ENCODE assay signal across 16 mouse cellular contexts in genomic region chr6:52262463-52263320, GRCm38 (mm10). TPM values are rescaled to one million over a fixed set of nuclear protein-coding genes. Genes with fewer than 3 reads are reported as not detected.
DNase-seq lines count a peak whose midpoint lies in the region; ATAC-seq and TF ChIP-seq lines count a peak whose summit lies in the region.
"Had no signal": no experiment of that assay in that cellular context is flagged by ENCODE, and none has a peak within 500 bp of the region (broad histone marks: within the 10 kb centered on the region; RNA-seq: fewer than 3 reads in every experiment).

No protein-coding gene starts in this region.

- peaks cover 6% of the 10 kb centered on the region; the same call in 1 of the 2 replicates for H3K4me1 ChIP-seq in heart, postnatal 0 days (ENCODE audit: control insufficient read depth, insufficient read depth)
- H3K4me1 ChIP-seq in heart, embryonic 11.5 days (ENCODE audit: control insufficient read depth, insufficient read depth, low read length), result no peaks in the 10 kb centered on the region; the same call in 1 of the 2 replicates
- H3K4me1 ChIP-seq in lung, postnatal 0 days (ENCODE audit: insufficient read depth, low read depth, low read length), result no peaks in the 10 kb centered on the region
- H3K4me1 ChIP-seq in bone marrow macrophage, adult 2 months (ENCODE audit: control insufficient read depth, insufficient read depth, low read length), result no peaks in the 10 kb centered on the region
- 0 out of 2 replicates have a peak, but pooled peaks cover 9% of the 10 kb centered on the region for H3K4me1 ChIP-seq in limb, embryonic 11.5 days (ENCODE audit: control insufficient read depth, insufficient read depth, low read length)

- 3% methylated on average over 24 of the region's 24 CpGs for WGBS in heart, postnatal 0 days
- WGBS in heart, embryonic 11.5 days (ENCODE audit: insufficient replicate concordance), result 2% methylated on average over 24 of the region's 24 CpGs
- 5% methylated on average over 24 of the region's 24 CpGs for WGBS in lung, postnatal 0 days
- WGBS in limb, embryonic 11.5 days, result under 1% methylated on average over 24 of the region's 24 CpGs

- no peak for TF ChIP-seq EP300 in heart, postnatal 0 days (IDR thresholded peaks at IDR 0.05; ENCODE audit: low read depth)
- no peak for TF ChIP-seq EP300 in lung, postnatal 0 days (IDR thresholded peaks at IDR 0.05)

- H3K9ac ChIP-seq in heart, postnatal 0 days (replicated peaks; ENCODE audit: low read depth, low read length), result no peak overlapping the region
- no peak overlapping the region for H3K9ac ChIP-seq in heart, embryonic 11.5 days (ENCODE audit: low read depth, low read length)
- H3K9ac ChIP-seq in lung, postnatal 0 days (replicated peaks; ENCODE audit: low read depth), result no peak overlapping the region
- H3K9ac ChIP-seq in limb, embryonic 11.5 days (ENCODE audit: low read length), result peak overlapping the region; percentile 93
- H3K9ac ChIP-seq: hindbrain, embryonic 14.5 days had no signal

- no peaks in the 10 kb centered on the region for H3K36me3 ChIP-seq in heart, postnatal 0 days (replicated peaks; ENCODE audit: control insufficient read depth, insufficient read depth, low read length)
- H3K36me3 ChIP-seq in heart, embryonic 11.5 days (ENCODE audit: control insufficient read depth, insufficient read depth, low read length), result no peaks in the 10 kb centered on the region
- no peaks in the 10 kb centered on the region for H3K36me3 ChIP-seq in lung, postnatal 0 days (ENCODE audit: insufficient read depth, low read length)
- no peaks in the 10 kb centered on the region for H3K36me3 ChIP-seq in limb, embryonic 11.5 days (ENCODE audit: control insufficient read depth, insufficient read depth, low read length)
- H3K36me3 ChIP-seq: G1E had no signal

- H3K9me3 ChIP-seq in heart, postnatal 0 days (replicated peaks; ENCODE audit: control insufficient read depth, low read length), result no peaks in the 10 kb centered on the region
- no peaks in the 10 kb centered on the region for H3K9me3 ChIP-seq in heart, embryonic 11.5 days (replicated peaks; ENCODE audit: control insufficient read depth, low read length)
- no peaks in the 10 kb centered on the region for H3K9me3 ChIP-seq in lung, postnatal 0 days (ENCODE audit: low read length)
- H3K9me3 ChIP-seq in limb, embryonic 11.5 days (ENCODE audit: control insufficient read depth, low read length), result no peaks in the 10 kb centered on the region

- no peak overlapping the region for H3K4me2 ChIP-seq in heart, postnatal 0 days (ENCODE audit: low read depth, low read length)
- no peak overlapping the region for H3K4me2 ChIP-seq in heart, embryonic 11.5 days
- H3K4me2 ChIP-seq in lung, postnatal 0 days (replicated peaks; ENCODE audit: low read depth, low read length), result no peak overlapping the region
- peak overlapping the region; percentile 62 for H3K4me2 ChIP-seq in limb, embryonic 11.5 days (ENCODE audit: low read depth, severe bottlenecking)
- H3K4me2 ChIP-seq: hindbrain, embryonic 14.5 days had no signal

- peak overlapping the region; percentile 10; the same call in 1 of the 2 replicates for H3K4me3 ChIP-seq in heart, postnatal 0 days (ENCODE audit: low read depth, low read length)
- H3K4me3 ChIP-seq in heart, embryonic 11.5 days (ENCODE audit: low read depth, low read length), result no peak overlapping the region
- H3K4me3 ChIP-seq in lung, postnatal 0 days (ENCODE audit: low read depth, low read length), result peak overlapping the region; percentile 3; the same call in 1 of the 2 replicates
- H3K4me3 ChIP-seq in bone marrow macrophage, adult 2 months (ENCODE audit: insufficient read depth, low read length), result peak overlapping the region; percentile 21
- H3K4me3 ChIP-seq in limb, embryonic 11.5 days (ENCODE audit: low read depth, low read length), result peak overlapping the region; percentile 69

- no peak overlapping the region for H3K27ac ChIP-seq in heart, postnatal 0 days (ENCODE audit: low read depth)
- no peak overlapping the region for H3K27ac ChIP-seq in heart, embryonic 11.5 days (ENCODE audit: low read depth, low read length)
- H3K27ac ChIP-seq in lung, postnatal 0 days (ENCODE audit: low read length), result no peak overlapping the region
- H3K27ac ChIP-seq in bone marrow macrophage, adult 2 months (ENCODE audit: insufficient read depth, low read depth, low read length), result no peak overlapping the region
- H3K27ac ChIP-seq in limb, embryonic 11.5 days (replicated peaks; ENCODE audit: low read depth, low read length), result peak overlapping the region; percentile 96
- H3K27ac ChIP-seq: hindbrain, embryonic 14.5 days had no signal

- DNase-seq in heart, postnatal 0 days (ENCODE audit: low spot score), result no peak
- no peak for DNase-seq in lung, postnatal 0 days (ENCODE audit: low spot score)
- no peak for DNase-seq in lung, postnatal 14 days
- DNase-seq in limb, embryonic 11.5 days (ENCODE audit: low spot score), result peak; percentile 72
- no peak for DNase-seq in frontal cortex, postnatal 25 days (ENCODE audit: low spot score in 2 of 2)
- DNase-seq: thymus, adult 2 months had no signal

- no peak for ATAC-seq in heart, postnatal 0 days (ENCODE audit: insufficient read depth, low read depth)
- no peak for ATAC-seq in heart, embryonic 11.5 days (replicated peaks; ENCODE audit: insufficient number of reproducible peaks, low FRiP score, low TSS enrichment)
- ATAC-seq in lung, postnatal 0 days, result no peak
- ATAC-seq in limb, embryonic 11.5 days (ENCODE audit: insufficient number of reproducible peaks, low FRiP score, low TSS enrichment, low read depth), result no peak
- no peak for ATAC-seq in frontal cortex, adult (ENCODE audit: low TSS enrichment)
- ATAC-seq: activated CD4-positive, CD25-positive, alpha-beta regulatory T cell, adult 4 months had no signal

- no peak for TF ChIP-seq POLR2A in bone marrow macrophage, adult 2 months (IDR thresholded peaks at IDR 0.05; ENCODE audit: borderline replicate concordance, low read depth, low read length)

- no peak for TF ChIP-seq CTCF in heart, postnatal 0 days (IDR thresholded peaks at IDR 0.05; ENCODE audit: low read depth)
- TF ChIP-seq CTCF in lung, postnatal 0 days (IDR thresholded peaks at IDR 0.05), result no peak
- no peak for TF ChIP-seq CTCF in bone marrow macrophage, adult 2 months (IDR thresholded peaks at IDR 0.05; ENCODE audit: low read depth, low read length)

- peaks cover 96% of the 10 kb centered on the region for H3K27me3 ChIP-seq in heart, postnatal 0 days (ENCODE audit: control insufficient read depth, insufficient read depth, low read length)
- H3K27me3 ChIP-seq in heart, embryonic 11.5 days (ENCODE audit: control insufficient read depth, insufficient read depth, low read length), result peaks cover 94% of the 10 kb centered on the region
- H3K27me3 ChIP-seq in lung, postnatal 0 days (replicated peaks; ENCODE audit: insufficient read depth, low read length), result peaks cover 82% of the 10 kb centered on the region
- H3K27me3 ChIP-seq in limb, embryonic 11.5 days (ENCODE audit: control insufficient read depth, insufficient read depth, low read length), result peaks cover 51% of the 10 kb centered on the region

RNA-seq across cellular contexts. Expression of gene Hoxa13, which starts 2.0 kb away (rescaled TPM):
- not detected in 2 replicates for total RNA-seq in heart, postnatal 0 days (2014; rRNA removed; ENCODE audit: low replicate concordance)
- not detected in 2 replicates for polyA plus RNA-seq in heart, postnatal 0 days (2015; fragmentation: Nextera tagmentation; extraction: Ambion mirVana)
- 0.20 TPM in 1 of 2 replicates, not detected in the other for polyA plus RNA-seq in heart, embryonic 11.5 days (2014; fragmentation: Nextera tagmentation; extraction: Ambion mirVana)
- polyA plus RNA-seq in lung, postnatal 0 days (2015; fragmentation: Nextera tagmentation; extraction: Ambion mirVana), result 0.12 TPM in 1 of 2 replicates, not detected in the other
- not detected in 2 replicates for polyA plus RNA-seq in bone marrow macrophage, adult 2 months (2012; ENCODE audit: insufficient read depth, insufficient read length, missing spikeins)
- 25.1 and 29.7 TPM in 2 replicates for polyA plus RNA-seq in limb, embryonic 11.5 days (2014; fragmentation: Nextera tagmentation; extraction: Ambion mirVana)
- total RNA-seq: G1E; heart, adult 8-10 months; layer of hippocampus, adult 8-10 months; left cerebral cortex, postnatal 25 days had no signal
- polyA plus RNA-seq: activated CD4-positive, CD25-positive, alpha-beta regulatory T cell, adult 4 months; G1E; hindbrain, embryonic 14.5 days; lung, embryonic 16.5 days; thymus, adult 2 months had no signal

RNA-seq across cellular contexts. Expression of gene Hoxa11, which starts 17.1 kb away (rescaled TPM):
- 0.11 TPM in 1 of 2 replicates, not detected in the other for total RNA-seq in heart, postnatal 0 days (2014; rRNA removed; ENCODE audit: low replicate concordance)
- polyA plus RNA-seq in heart, postnatal 0 days (2015; fragmentation: Nextera tagmentation; extraction: Ambion mirVana), result not detected in 2 replicates
- polyA plus RNA-seq in heart, embryonic 11.5 days (2014; fragmentation: Nextera tagmentation; extraction: Ambion mirVana), result not detected in 2 replicates
- polyA plus RNA-seq in lung, postnatal 0 days (2015; fragmentation: Nextera tagmentation; extraction: Ambion mirVana), result not detected in 2 replicates
- 0.25 TPM in 1 of 2 replicates, not detected in the other for polyA plus RNA-seq in bone marrow macrophage, adult 2 months (2012; ENCODE audit: insufficient read depth, insufficient read length, missing spikeins)
- polyA plus RNA-seq in limb, embryonic 11.5 days (2014; fragmentation: Nextera tagmentation; extraction: Ambion mirVana), result 66.3 and 78.0 TPM in 2 replicates
- total RNA-seq: G1E; heart, adult 8-10 months; layer of hippocampus, adult 8-10 months; left cerebral cortex, postnatal 25 days had no signal
- polyA plus RNA-seq: activated CD4-positive, CD25-positive, alpha-beta regulatory T cell, adult 4 months; G1E; hindbrain, embryonic 14.5 days; lung, embryonic 16.5 days; thymus, adult 2 months had no signal

RNA-seq across cellular contexts. Expression of gene Hoxa10, which starts 22.0 kb away (rescaled TPM):
- total RNA-seq in heart, postnatal 0 days (2014; rRNA removed; ENCODE audit: low replicate concordance), result 5.0 TPM in 1 of 2 replicates, not detected in the other
- not detected in 2 replicates for polyA plus RNA-seq in heart, postnatal 0 days (2015; fragmentation: Nextera tagmentation; extraction: Ambion mirVana)
- 0.20 and 0.97 TPM in 2 replicates for polyA plus RNA-seq in heart, embryonic 11.5 days (2014; fragmentation: Nextera tagmentation; extraction: Ambion mirVana)
- not detected in 2 replicates for polyA plus RNA-seq in lung, postnatal 0 days (2015; fragmentation: Nextera tagmentation; extraction: Ambion mirVana)
- 0.54 TPM in 1 of 2 replicates, not detected in the other for polyA plus RNA-seq in bone marrow macrophage, adult 2 months (2012; ENCODE audit: insufficient read depth, insufficient read length, missing spikeins)
- polyA plus RNA-seq in limb, embryonic 11.5 days (2014; fragmentation: Nextera tagmentation; extraction: Ambion mirVana), result 274 and 278 TPM in 2 replicates
- total RNA-seq: heart, adult 8-10 months; layer of hippocampus, adult 8-10 months; left cerebral cortex, postnatal 25 days had no signal
- polyA plus RNA-seq: activated CD4-positive, CD25-positive, alpha-beta regulatory T cell, adult 4 months; G1E; lung, embryonic 16.5 days; thymus, adult 2 months had no signal

RNA-seq across cellular contexts. Expression of gene Hoxa9, which starts 31.8 kb away (rescaled TPM):
- total RNA-seq in heart, postnatal 0 days (2014; rRNA removed; ENCODE audit: low replicate concordance), result 0.19 TPM in 1 of 2 replicates, not detected in the other
- not detected in 2 replicates for polyA plus RNA-seq in heart, postnatal 0 days (2015; fragmentation: Nextera tagmentation; extraction: Ambion mirVana)
- 0.13 and 0.29 TPM in 2 replicates for polyA plus RNA-seq in heart, embryonic 11.5 days (2014; fragmentation: Nextera tagmentation; extraction: Ambion mirVana)
- 0.06 and 0.07 TPM in 2 replicates for polyA plus RNA-seq in lung, postnatal 0 days (2015; fragmentation: Nextera tagmentation; extraction: Ambion mirVana)
- not detected in 2 replicates for polyA plus RNA-seq in bone marrow macrophage, adult 2 months (2012; ENCODE audit: insufficient read depth, insufficient read length, missing spikeins)
- polyA plus RNA-seq in limb, embryonic 11.5 days (2014; fragmentation: Nextera tagmentation; extraction: Ambion mirVana), result 86.7 and 90.5 TPM in 2 replicates
- total RNA-seq: heart, adult 8-10 months; layer of hippocampus, adult 8-10 months; left cerebral cortex, postnatal 25 days had no signal
- polyA plus RNA-seq: G1E had no signal

RNA-seq across cellular contexts. Expression of gene Hoxa7, which starts 41.0 kb away (rescaled TPM):
- total RNA-seq in heart, postnatal 0 days (2014; rRNA removed; ENCODE audit: low replicate concordance), result not detected in 2 replicates
- polyA plus RNA-seq in heart, postnatal 0 days (2015; fragmentation: Nextera tagmentation; extraction: Ambion mirVana), result 0.07 and 0.38 TPM in 2 replicates
- 0.49 TPM in 2 replicates for polyA plus RNA-seq in heart, embryonic 11.5 days (2014; fragmentation: Nextera tagmentation; extraction: Ambion mirVana)
- 7.5 and 8.7 TPM in 2 replicates for polyA plus RNA-seq in lung, postnatal 0 days (2015; fragmentation: Nextera tagmentation; extraction: Ambion mirVana)
- not detected in 2 replicates for polyA plus RNA-seq in bone marrow macrophage, adult 2 months (2012; ENCODE audit: insufficient read depth, insufficient read length, missing spikeins)
- 14.7 and 16.2 TPM in 2 replicates for polyA plus RNA-seq in limb, embryonic 11.5 days (2014; fragmentation: Nextera tagmentation; extraction: Ambion mirVana)
- total RNA-seq: layer of hippocampus, adult 8-10 months; left cerebral cortex, postnatal 25 days had no signal
- polyA plus RNA-seq: activated CD4-positive, CD25-positive, alpha-beta regulatory T cell, adult 4 months had no signal

Comparison
In these comparisons a context has a peak if more than half of its experiments do, and no peak if none do; other contexts are left out.
1. RNA of gene Hoxa13, which starts 2.0 kb away (polyA plus RNA-seq): 25.1 to 29.7 TPM in limb, embryonic 11.5 days; 0.12 TPM in lung, postnatal 0 days, not detected in heart, postnatal 0 days, 0.20 TPM in heart, embryonic 11.5 days and not detected in bone marrow macrophage, adult 2 months; every median in the first group is over 10 times any median in the second.
2. RNA of gene Hoxa11, which starts 17.1 kb away (polyA plus RNA-seq): 66.3 to 78.0 TPM in limb, embryonic 11.5 days; 0.25 TPM in bone marrow macrophage, adult 2 months, not detected in heart, embryonic 11.5 days, not detected in heart, postnatal 0 days and not detected in lung, postnatal 0 days; every median in the first group is over 10 times any median in the second.
3. RNA of gene Hoxa10, which starts 22.0 kb away (polyA plus RNA-seq): 274 to 278 TPM in limb, embryonic 11.5 days; 0.54 TPM in bone marrow macrophage, adult 2 months, 0.20 to 0.97 TPM in heart, embryonic 11.5 days, not detected in heart, postnatal 0 days and not detected in lung, postnatal 0 days; every median in the first group is over 100 times any median in the second.